Mouse (Mus musculus) midbrain, embryonic 11.5 days (tissue): Measurements from ENCODE around the gene Tmcc3. TPM values are rescaled to one million over a fixed set of nuclear protein-coding genes. Genes with fewer than 3 reads are reported as not detected.
"Not testable (repeated sequence)": the region's sequence is repeated elsewhere in the genome, so short reads cannot be mapped to it uniquely, and the experiment has no call there.

Source experiments
- ATAC-seq: fragments of 200-750 bp; cut with Nextera tagmentation; 2 replicates; pipeline ENCODE4 v1.8.0; 2017; ENCODE audit warnings: moderate TSS enrichment, moderate library complexity; ENCODE audit not compliant: low FRiP score
- DNase-seq: peaks from one replicate; pipeline ENCODE4 v3.0.0; 2015; ENCODE audit warnings: low spot score; ENCODE audit errors: missing footprints
- H3K27ac ChIP-seq: fragments of 300-500 bp; sonication (generic); 2 replicates; pipeline ENCODE4 v1.5.1; 2014; ENCODE audit warnings: low read depth, low read length
- H3K27me3 ChIP-seq: fragments of 300-500 bp; sonication (generic); 2 replicates; pipeline ENCODE4 v1.6.1; 2014; ENCODE audit warnings: mild to moderate bottlenecking, low read length, moderate library complexity, mixed read lengths; ENCODE audit not compliant: control insufficient read depth, insufficient read depth
- H3K36me3 ChIP-seq: fragments of 300-500 bp; sonication (generic); 2 replicates; pipeline ENCODE4 v1.6.1; 2014; ENCODE audit warnings: mild to moderate bottlenecking, low read length, moderate library complexity, mixed read lengths; ENCODE audit not compliant: control insufficient read depth, insufficient read depth
- H3K4me1 ChIP-seq: fragments of 300-500 bp; sonication (generic); 2 replicates; pipeline ENCODE4 v1.6.1; 2014; ENCODE audit warnings: low read length; ENCODE audit not compliant: control insufficient read depth, insufficient read depth
- H3K4me2 ChIP-seq: fragments of 300-500 bp; sonication (generic); 2 replicates; pipeline ENCODE4 v1.6.1; 2014; ENCODE audit warnings: mild to moderate bottlenecking, moderate library complexity
- H3K4me3 ChIP-seq: fragments of 300-500 bp; sonication (generic); 2 replicates; pipeline ENCODE4 v1.5.1; 2014; ENCODE audit warnings: low read depth, low read length
- H3K9ac ChIP-seq: fragments of 300-500 bp; sonication (generic); 2 replicates; pipeline ENCODE4 v1.6.1; 2014; ENCODE audit warnings: low read length
- H3K9me3 ChIP-seq: fragments of 300-500 bp; sonication (generic); 2 replicates; pipeline ENCODE4 v1.6.1; 2016; ENCODE audit warnings: low read length; ENCODE audit not compliant: control insufficient read depth
- WGBS: fragments of 180-500 bp; shearing (Covaris S2); extraction: QIAGEN DNeasy Blood & Tissue Kit; methylation state at CpG from one replicate; pipeline ENCODE4 v1.1.7; 2014; 5-methylcytosine and 5-hydroxymethylcytosine counted together
- polyA plus RNA-seq: library from polyadenylated mRNA; unstranded; fragments of >200 nt; fragmentation: Nextera tagmentation; extraction: Ambion mirVana; gene quantifications from 2 replicates; pipeline ENCODE4 v1.2.1, GENCODE M21; 2014

Gene Tmcc3
- polyA plus RNA-seq, 1 experiment from 2014 or later: 3.2 TPM

GRCm38 (mm10) chr10:94526834-94527233 lies 215.1 kb downstream of the Tmcc3 start:
- Histone ChIP-seq H3K36me3 (no peaks in the 10 kb centered on the region), H3K9ac (no peak overlapping the region), H3K4me3 (no peak overlapping the region), H3K27me3 (no peaks in the 10 kb centered on the region), H3K4me1 (peaks cover 9% of the 10 kb centered on the region), H3K4me2 (no peak overlapping the region), H3K27ac (no peak overlapping the region), H3K9me3 (no peaks in the 10 kb centered on the region)
- DNase-seq: no peak
- 77% methylated on average over 8 of the region's 8 CpGs for WGBS
- no peak for ATAC-seq

DNA sequence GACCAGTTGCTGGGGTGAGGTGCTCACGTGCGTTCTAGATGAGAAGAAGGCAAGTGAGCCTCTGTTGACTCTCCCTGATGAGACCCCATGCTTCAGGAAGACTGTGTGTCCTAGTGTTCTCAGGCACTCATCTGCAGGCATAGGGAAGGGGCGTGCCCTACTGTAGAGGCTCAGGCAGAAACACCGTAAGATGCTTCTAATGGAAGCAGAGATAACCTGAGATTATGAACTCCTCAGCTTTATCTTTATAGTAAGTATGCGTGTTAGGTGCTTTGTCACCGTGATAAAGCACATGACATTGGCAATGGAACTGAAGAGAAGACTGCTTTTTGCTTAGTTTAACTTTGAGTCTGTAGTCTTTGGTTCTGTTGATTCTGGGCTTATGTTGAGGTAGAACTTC lies 215.5 kb downstream of the Tmcc3 start:
- 87% methylated on average over 6 of the region's 6 CpGs for WGBS
- H3K4me1 ChIP-seq: peaks cover 8% of the 10 kb centered on the region
- H3K4me2 ChIP-seq: no peak overlapping the region

DNA sequence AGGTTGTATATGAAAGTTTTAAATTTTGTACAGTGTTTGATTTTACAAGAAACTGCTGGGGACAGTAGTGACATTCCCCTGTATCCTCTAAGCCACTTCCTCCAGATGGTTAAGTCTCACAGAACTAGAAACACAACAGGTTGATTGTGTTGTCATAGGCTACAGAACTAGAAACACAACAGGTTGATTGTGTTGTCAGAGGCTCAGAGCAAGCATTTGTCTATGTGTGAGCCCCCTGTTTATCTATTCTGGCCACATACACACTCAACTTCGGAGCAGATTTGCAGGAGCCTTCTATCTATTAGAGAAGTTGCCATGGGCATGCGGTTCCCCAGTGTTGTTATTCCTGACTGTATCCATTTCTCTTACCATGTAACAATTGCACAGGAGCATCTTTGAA lies 218.3 kb downstream of the Tmcc3 start:
- no peaks in the 10 kb centered on the region for H3K4me1 ChIP-seq
- WGBS: 80% methylated on average over 2 of the region's 2 CpGs
- H3K36me3 ChIP-seq: no peaks in the 10 kb centered on the region
- H3K4me3 ChIP-seq: no peak overlapping the region
- H3K9me3 ChIP-seq: no peaks in the 10 kb centered on the region
- H3K9ac ChIP-seq: no peak overlapping the region
- ATAC-seq (no peak), DNase-seq (no peak)
- H3K4me2 ChIP-seq: no peak overlapping the region
- no peaks in the 10 kb centered on the region for H3K27me3 ChIP-seq
- H3K27ac ChIP-seq: no peak overlapping the region

More for the DNA sequence above, 215.5 kb downstream of the Tmcc3 start:
- Histone ChIP-seq H3K27me3 (no peaks in the 10 kb centered on the region), H3K4me3 (no peak overlapping the region), H3K9ac (no peak overlapping the region), H3K36me3 (no peaks in the 10 kb centered on the region), H3K27ac (no peak overlapping the region), H3K9me3 (no peaks in the 10 kb centered on the region)
- no peak for ATAC-seq
- DNase-seq: no peak

DNA sequence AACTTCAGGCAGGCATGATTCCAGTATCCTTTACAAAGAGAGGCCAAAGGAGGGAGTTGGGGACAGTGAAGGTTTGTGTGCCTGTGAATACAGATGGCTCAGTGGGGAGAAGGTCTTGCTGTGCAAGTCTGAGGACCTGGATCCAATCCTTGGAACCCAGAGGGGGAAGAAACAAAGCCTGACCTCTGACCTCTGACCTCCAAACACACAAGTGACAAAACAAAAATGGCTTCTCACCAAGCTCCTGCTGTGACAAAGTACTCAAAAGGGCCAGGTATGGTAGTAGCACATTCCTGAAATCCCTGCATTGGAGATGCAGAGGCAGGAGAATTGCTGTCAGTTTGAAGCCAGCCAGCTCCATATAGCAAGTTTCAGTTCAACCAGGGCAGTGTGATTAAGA lies 219.7 kb downstream of the Tmcc3 start:
- no peak overlapping the region for H3K4me2 ChIP-seq
- H3K4me1 ChIP-seq: no peaks in the 10 kb centered on the region
- no peaks in the 10 kb centered on the region for H3K36me3 ChIP-seq
- no peak overlapping the region for H3K27ac ChIP-seq
- no peaks in the 10 kb centered on the region for H3K9me3 ChIP-seq
- no peak overlapping the region for H3K9ac ChIP-seq
- no peak for DNase-seq
- ATAC-seq: no peak
- no peak overlapping the region for H3K4me3 ChIP-seq
- no peaks in the 10 kb centered on the region for H3K27me3 ChIP-seq

DNA sequence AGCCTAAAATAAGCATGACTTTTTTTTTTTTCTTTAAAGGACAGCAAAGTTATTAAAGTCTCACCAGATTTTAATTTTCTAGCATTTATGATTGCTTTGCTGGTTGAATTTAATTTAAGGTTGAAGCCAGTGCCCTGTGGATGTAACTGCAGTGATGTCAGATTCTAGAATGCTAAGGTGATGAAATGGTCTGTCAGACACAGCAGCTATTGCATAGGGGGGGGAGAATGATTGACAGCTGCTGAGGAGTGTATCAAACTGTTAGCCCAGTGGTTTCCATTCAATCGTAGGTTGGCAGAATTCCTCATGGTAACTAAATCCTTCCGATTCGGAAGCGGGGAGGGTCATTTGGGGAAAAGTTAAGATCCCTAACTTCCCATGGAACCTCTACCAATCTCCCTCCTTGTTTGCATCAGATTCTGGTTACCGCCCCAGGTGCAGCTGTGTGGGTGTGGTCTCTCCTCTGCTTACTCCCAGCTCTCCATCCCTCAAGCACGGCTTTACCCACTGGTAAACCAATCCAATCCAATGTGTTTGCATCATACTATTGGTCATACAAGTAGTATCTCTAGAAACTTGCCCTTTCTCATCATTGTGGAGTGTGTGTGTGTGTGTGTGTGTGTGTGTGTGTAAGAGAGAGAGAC lies 221.5 kb downstream of the Tmcc3 start:
- Histone ChIP-seq H3K27ac (no peak overlapping the region), H3K9me3 (no peaks in the 10 kb centered on the region), H3K4me2 (no peak overlapping the region), H3K4me3 (no peak overlapping the region), H3K36me3 (no peaks in the 10 kb centered on the region), H3K27me3 (no peaks in the 10 kb centered on the region), H3K4me1 (no peaks in the 10 kb centered on the region), H3K9ac (no peak overlapping the region)
- ATAC-seq (no peak), DNase-seq (no peak)
- 78% methylated on average over 6 of the region's 6 CpGs for WGBS

GRCm38 (mm10) chr10:94538623-94539022 lies 226.9 kb downstream of the Tmcc3 start:
- H3K27ac ChIP-seq, H3K27me3 ChIP-seq, H3K9me3 ChIP-seq, H3K4me1 ChIP-seq, H3K9ac ChIP-seq, ATAC-seq, DNase-seq, H3K4me3 ChIP-seq, H3K4me2 ChIP-seq, H3K36me3 ChIP-seq: not testable (repeated sequence)
- WGBS: 79% methylated on average over 2 of the region's 2 CpGs

DNA sequence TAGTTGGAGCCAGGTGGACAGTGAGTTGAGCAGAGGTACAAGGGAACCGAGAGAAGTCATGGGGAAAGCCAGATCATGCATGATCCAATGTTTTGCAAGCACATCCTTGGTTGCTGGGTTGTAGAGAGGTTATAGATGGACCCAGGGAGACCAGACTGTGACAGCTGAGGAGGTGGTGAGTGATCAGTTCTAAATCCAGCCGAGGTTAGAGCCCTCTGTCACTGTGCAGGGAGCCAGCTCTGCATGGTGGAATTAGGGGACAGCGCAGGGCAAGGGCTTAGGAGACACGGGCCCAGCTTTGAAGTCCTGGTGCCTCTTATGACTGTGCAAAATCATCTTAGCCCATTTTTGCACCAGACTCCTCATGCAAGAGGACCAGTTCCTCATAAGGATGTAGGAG lies 228.5 kb downstream of the Tmcc3 start:
- Histone ChIP-seq H3K27ac (no peak overlapping the region), H3K9me3 (peaks cover 3% of the 10 kb centered on the region; the same call in 1 of the 2 replicates), H3K4me1 (peaks cover 7% of the 10 kb centered on the region), H3K4me2 (no peak overlapping the region), H3K27me3 (no peaks in the 10 kb centered on the region), H3K4me3 (no peak overlapping the region), H3K9ac (no peak overlapping the region), H3K36me3 (no peaks in the 10 kb centered on the region)
- ATAC-seq (no peak), DNase-seq (no peak)
- WGBS: 85% methylated on average over 4 of the region's 4 CpGs

- DNase-seq (peak; percentile 86), ATAC-seq (no peak)
- 68% methylated on average over 8 of the region's 8 CpGs for WGBS
- Histone ChIP-seq H3K9ac (no peak overlapping the region), H3K4me2 (no peak overlapping the region), H3K9me3 (peaks cover 3% of the 10 kb centered on the region; the same call in 1 of the 2 replicates), H3K4me1 (peaks cover 15% of the 10 kb centered on the region), H3K27ac (no peak overlapping the region), H3K27me3 (no peaks in the 10 kb centered on the region), H3K4me3 (no peak overlapping the region), H3K36me3 (no peaks in the 10 kb centered on the region)
These were observed 232.2 kb downstream of the Tmcc3 start for GRCm38 (mm10) chr10:94543956-94544355.

DNA sequence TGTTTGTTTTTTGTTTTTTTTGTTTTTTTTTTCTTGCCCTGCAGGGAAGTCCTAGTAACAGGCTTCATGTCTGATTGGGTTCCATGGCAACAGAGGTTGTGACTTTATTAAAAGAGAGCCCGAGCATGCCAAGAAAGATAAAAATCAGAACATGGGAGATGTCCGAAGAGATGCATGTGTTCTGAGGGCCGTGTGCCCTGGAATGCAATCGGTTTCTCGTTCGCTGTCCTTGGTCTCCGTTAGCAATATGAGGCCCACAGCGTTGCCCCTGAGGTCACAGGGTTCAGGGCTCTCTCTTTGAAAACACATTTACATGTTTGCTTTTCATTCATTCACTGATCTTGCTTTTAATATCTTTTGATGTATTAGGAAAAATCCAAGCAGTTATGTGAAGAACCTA lies 233.1 kb downstream of the Tmcc3 start:
- Histone ChIP-seq H3K4me1 (peaks cover 19% of the 10 kb centered on the region), H3K27me3 (no peaks in the 10 kb centered on the region), H3K36me3 (no peaks in the 10 kb centered on the region), H3K9ac (no peak overlapping the region), H3K4me3 (no peak overlapping the region), H3K9me3 (peaks cover 3% of the 10 kb centered on the region; the same call in 1 of the 2 replicates), H3K4me2 (no peak overlapping the region), H3K27ac (no peak overlapping the region)
- peak; percentile 85 for DNase-seq
- 10% methylated on average over 8 of the region's 8 CpGs for WGBS
- ATAC-seq: no peak
